Mouse (Mus musculus) T-helper 1 cell (primary cell): ENCODE data around the gene Fmr1nb.
"Not testable (repeated sequence)": the region's sequence is repeated elsewhere in the genome, so short reads cannot be mapped to it uniquely, and the experiment has no call there.

Experiments
- in situ Hi-C: fragments of 300-600 bp; cut with MboI, MseI; formaldehyde crosslinking; loops from one replicate; pipeline ENCODE4 v1.15.1; 2025; ENCODE audit warnings: high pct_unique_total_duplicates

Gene Fmr1nb

DNA sequence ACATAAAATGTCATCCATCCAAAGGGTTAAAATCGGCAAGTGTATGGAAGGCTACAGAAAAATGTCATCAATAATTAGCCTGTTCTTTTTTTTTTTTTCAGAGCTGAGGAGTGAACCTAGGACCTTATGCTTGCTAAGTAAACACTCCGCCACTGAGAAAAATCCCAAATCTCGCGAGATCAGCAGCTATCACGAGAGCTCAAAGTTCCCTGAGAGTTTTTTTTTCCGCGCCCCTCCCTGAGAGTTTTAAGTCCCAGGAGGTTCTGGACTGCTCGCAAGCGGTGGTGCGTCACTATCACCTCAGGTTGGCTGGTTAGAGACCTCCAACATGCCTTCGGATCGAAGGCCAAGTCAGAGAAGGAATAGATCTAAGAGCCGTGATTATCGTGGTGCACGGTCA, at the start of gene Fmr1nb:
Gene Fmr1nb, plus strand, starts transcription at position 234 of the 400 bp plus-strand sequence.
- in situ Hi-C loops = no loop called here

DNA sequence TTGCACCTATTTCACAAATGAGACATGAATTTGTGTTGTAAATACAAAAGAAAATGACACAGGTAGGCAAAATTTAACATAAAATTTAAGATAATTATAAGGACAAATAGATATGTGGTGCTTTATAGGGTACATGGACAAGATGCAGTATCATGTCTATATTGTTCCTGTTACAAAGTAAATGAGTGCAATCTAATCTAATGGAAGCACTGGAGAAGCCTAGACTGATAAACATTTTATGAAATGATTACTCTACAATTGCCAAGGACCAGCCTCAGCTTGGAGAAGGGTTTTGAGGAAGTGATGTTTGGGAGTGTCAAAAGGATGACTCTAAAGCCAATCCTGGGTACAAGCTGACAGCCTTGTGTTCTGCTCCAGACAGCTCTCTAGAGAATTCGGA, 24.7 kb upstream of the Fmr1nb start:
- in situ Hi-C loops = no loop called here

DNA sequence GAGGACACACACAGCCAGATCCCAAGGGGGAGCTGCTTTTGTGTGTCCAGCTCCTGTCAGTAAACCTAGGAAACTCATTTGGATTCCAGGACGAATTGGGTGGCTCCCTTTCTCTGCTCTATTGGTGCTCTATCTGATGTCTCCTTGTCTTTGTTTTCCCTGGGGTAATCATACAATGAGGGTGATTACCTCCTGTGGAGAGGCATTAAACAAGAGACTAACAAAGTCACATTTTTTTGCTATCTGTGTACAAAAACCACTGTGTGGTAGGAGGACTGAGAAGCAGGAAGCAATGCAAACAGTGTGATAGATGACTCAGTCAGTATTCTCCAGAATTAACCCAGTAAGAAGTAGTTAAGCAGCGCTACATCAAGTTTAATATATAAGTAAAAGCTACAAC, 21.6 kb upstream of the Fmr1nb start:
- in situ Hi-C loops = no loop called here

DNA sequence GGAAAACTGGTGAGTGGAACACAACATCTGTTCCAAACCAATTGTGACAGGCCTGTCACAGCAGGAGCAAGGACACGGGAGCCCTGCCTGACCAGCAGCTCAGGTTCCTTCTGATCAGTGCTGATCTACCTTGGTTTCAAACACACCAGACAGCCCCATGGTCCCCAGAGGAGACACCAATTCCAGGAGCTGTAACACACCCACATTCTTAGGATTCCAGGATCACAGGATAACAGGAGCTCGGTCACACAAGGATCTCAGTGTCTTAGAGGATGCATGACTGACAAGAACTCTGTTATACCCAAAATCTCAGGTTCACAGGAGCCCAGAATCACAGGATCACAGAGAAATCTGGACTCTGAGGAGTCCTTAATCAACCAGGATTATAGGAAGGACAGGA, 58.8 kb downstream of the Fmr1nb start:
- in situ Hi-C loops = not testable (repeated sequence)

DNA sequence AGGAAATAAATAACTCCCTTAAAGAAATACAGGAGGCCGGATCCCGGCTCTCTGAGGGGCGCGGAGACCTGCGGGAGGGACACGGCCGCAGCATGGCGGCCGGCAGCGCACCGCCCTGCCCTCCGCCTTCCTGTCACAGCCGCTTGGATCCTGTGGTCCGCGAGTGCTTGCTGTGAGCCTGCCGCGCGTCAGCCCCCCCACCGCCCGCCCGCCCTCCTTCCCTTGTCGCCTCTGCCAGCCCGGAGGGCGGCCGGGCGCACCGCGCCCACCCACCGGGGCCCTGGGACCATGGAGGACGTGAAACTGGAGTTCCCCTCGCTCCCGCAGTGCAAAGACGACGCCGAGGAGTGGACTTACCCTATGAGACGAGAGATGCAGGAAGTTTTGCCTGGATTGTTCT, 59.4 kb downstream of the Fmr1nb start, which contains the start of gene Gm14698:
Gene Gm14698, plus strand, starts transcription at position 35 of the 400 bp plus-strand sequence.
- in situ Hi-C loops = not testable (repeated sequence)

DNA sequence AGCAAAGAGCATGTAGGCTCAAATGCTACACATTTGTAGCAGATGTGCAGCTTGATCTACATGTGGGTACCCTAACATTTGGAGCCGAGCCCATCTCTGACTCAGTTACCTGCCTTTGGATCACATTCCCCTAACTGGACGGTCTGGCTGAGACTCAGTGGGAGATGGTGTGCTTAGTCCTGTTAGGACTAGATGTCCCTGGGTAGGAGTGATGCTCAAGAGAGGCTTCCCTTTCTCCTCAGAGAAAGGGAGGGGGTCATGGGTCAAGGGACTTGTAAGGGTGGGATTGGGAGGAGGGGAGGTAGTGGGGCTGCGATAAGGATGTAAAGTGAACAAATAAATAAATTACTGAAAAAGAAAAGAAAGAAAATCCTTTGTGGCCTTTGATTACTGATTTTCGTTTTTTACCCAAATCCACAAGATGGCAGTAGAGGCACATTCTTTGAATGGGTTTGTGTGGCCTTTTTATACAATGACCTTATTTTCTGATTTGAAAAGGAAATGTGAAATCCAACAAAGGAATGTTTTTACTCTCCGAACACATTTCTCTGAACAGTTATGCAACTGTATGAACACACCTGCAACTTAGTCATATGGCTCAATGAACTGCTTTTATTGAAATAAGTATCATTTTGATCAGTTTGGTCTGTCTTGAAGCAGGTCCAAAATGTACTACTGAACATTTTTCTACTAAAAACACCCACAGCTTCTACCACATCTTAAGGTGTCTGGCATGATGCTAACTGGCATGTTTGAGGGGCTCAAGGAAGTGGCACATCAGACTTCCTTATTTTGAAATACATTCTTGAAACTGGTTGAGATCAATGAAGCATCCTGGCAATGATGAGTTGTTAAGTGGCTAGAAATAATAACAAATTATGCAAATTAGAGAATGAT, 78.2 kb downstream of the Fmr1nb start:
- in situ Hi-C loops = no loop called here
